24 mouse cellular contexts compared by ENCODE assay signal in the genomic region with DNA sequence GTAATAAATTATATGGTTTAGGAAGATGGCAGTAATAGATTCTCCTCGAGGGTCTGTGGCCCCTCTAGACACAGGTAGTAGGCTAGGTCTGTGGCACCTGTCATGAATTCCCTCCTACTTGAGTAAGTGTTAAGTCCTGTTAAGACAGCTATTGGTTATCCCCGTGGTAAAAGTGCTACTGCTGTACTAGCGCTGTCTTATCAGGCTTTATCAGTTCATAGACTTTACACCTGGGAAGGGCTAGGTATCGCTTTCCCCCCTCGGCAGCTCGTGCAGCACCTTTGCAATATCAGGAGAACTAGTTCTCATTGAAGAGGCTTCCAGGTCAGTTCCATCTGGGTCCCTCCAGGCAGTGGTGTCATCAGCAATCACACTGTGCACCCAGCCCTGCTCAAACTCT.
"Had no signal": no experiment of that assay in that cellular context is flagged by ENCODE, and none has a peak within 500 bp of the region (broad histone marks: within the 10 kb centered on the region; RNA-seq: fewer than 3 reads in every experiment).

No protein-coding gene starts in this region.

- H3K4me3 ChIP-seq: heart, adult 2 months; heart, embryonic 13.5 days; heart, embryonic 15.5 days; hindbrain, embryonic 13.5 days; hindbrain, embryonic 15.5 days; layer of hippocampus, adult 2 months; left cerebral cortex, adult 2 months; limb, embryonic 10.5 days; limb, embryonic 12.5 days; liver, embryonic 13.5 days had no signal

- H3K36me3 ChIP-seq: hindbrain, embryonic 15.5 days had no signal

- H3K27me3 ChIP-seq: heart, embryonic 13.5 days; heart, embryonic 15.5 days; hindbrain, embryonic 13.5 days; hindbrain, embryonic 15.5 days; limb, embryonic 12.5 days; liver, embryonic 13.5 days had no signal

- H3K9me3 ChIP-seq: heart, embryonic 13.5 days; heart, embryonic 15.5 days; hindbrain, embryonic 13.5 days; hindbrain, embryonic 15.5 days; limb, embryonic 10.5 days; limb, embryonic 12.5 days; liver, embryonic 13.5 days had no signal

- ATAC-seq: hindbrain, postnatal 0 days had no signal

- H3K27ac ChIP-seq: heart, adult 2 months; heart, embryonic 13.5 days; heart, embryonic 15.5 days; hindbrain, embryonic 13.5 days; hindbrain, embryonic 15.5 days; hindbrain, postnatal 0 days; layer of hippocampus, adult 2 months; left cerebral cortex, adult 2 months; limb, embryonic 10.5 days; limb, embryonic 12.5 days; liver, embryonic 13.5 days had no signal

- H3K4me2 ChIP-seq: heart, embryonic 11.5 days; heart, embryonic 13.5 days; heart, embryonic 15.5 days; hindbrain, embryonic 13.5 days; hindbrain, embryonic 15.5 days; limb, embryonic 12.5 days; liver, embryonic 11.5 days; liver, embryonic 13.5 days had no signal

- DNase-seq: gastrocnemius, postnatal 14 days; gastrocnemius, postnatal 36 days; heart, adult 11 months; heart, adult 2 months; heart, postnatal 14 days; heart, postnatal 36 days; kidney, adult 11 months; kidney, adult 8-10 months; kidney, postnatal 10 days; kidney, postnatal 25 days; kidney, postnatal 4 days; liver; liver, embryonic 13.5 days had no signal

- H3K4me1 ChIP-seq: heart, embryonic 13.5 days; heart, embryonic 15.5 days; hindbrain, embryonic 15.5 days; limb, embryonic 12.5 days had no signal

- H3K9ac ChIP-seq: heart, embryonic 13.5 days; heart, embryonic 15.5 days; hindbrain, embryonic 13.5 days; hindbrain, embryonic 15.5 days; limb, embryonic 12.5 days; liver, embryonic 13.5 days had no signal
